Mouse (Mus musculus) heart, postnatal 25 days (tissue): Measurements from ENCODE around the gene Sh2b3. TPM values are rescaled to one million over a fixed set of nuclear protein-coding genes. Genes with fewer than 3 reads are reported as not detected.
A peak's percentile ranks its signal among the peaks of the same experiment; 100 is the strongest.

Source experiments
- DNase-seq: peaks from one replicate; pipeline ENCODE4 v3.0.0; 2022; ENCODE audit warnings: low spot score
- intact Hi-C: fragments of 180-260 bp; cut with DNase I; formaldehyde crosslinking; loops from one replicate; pipeline ENCODE4 v1.15.1; 2025
- microRNA-seq: library from miRNA; unstranded; fragments of <30 nt; microRNA quantifications from one replicate; pipeline ENCODE4 v1.2.0, GENCODE M21; 2022
- total RNA-seq, 2 experiments: library from RNA; stranded (reverse); gene quantifications; 2 replicates each; pipeline ENCODE4 v1.2.3; 2021

Gene Sh2b3
- total RNA-seq, 2 experiments from 2014 or later = 20.3 to 27.3 TPM

- intact Hi-C loops = no loop called here
- DNase-seq = no peak
These were observed 26.9 kb downstream of the Sh2b3 start for GRCm38 (mm10) chr5:121810331-121811151.

GRCm38 (mm10) chr5:121809667-121810224 lies 27.7 kb downstream of the Sh2b3 start:
- intact Hi-C loops = no loop called here
- no peak for DNase-seq

GRCm38 (mm10) chr5:121808202-121808601 lies 29.2 kb downstream of the Sh2b3 start:
- no peak for DNase-seq

GRCm38 (mm10) chr5:121807186-121807585 lies 30.3 kb downstream of the Sh2b3 start:
- intact Hi-C loops = no loop called here
- no peak for DNase-seq

More at GRCm38 (mm10) chr5:121808202-121808601, 29.2 kb downstream of the Sh2b3 start:
- intact Hi-C loops = no loop called here

GRCm38 (mm10) chr5:121798447-121798846 lies 39.0 kb downstream of the Sh2b3 start:
- intact Hi-C loops = loop anchor here (10.0 kb wide), 1 partner anchor 46 kb away; the partner anchor contains the start of gene Pheta1
- no peak for DNase-seq

- no peak for DNase-seq
- intact Hi-C loops = loop anchor here (10.0 kb wide), 1 partner anchor 49 kb away; the partner anchor contains the start of gene Pheta1
These were observed 41.6 kb downstream of the Sh2b3 start for GRCm38 (mm10) chr5:121795800-121796199.

GRCm38 (mm10) chr5:121791026-121791425 lies 46.4 kb downstream of the Sh2b3 start:
- no peak for DNase-seq
- intact Hi-C loops = loop anchor here (10.0 kb wide), 1 partner anchor 54 kb away; the partner anchor contains the start of gene Pheta1

GRCm38 (mm10) chr5:121783862-121784500 lies 53.5 kb downstream of the Sh2b3 start:
- peak; percentile 12 for DNase-seq
- intact Hi-C loops = no loop called here

GRCm38 (mm10) chr5:121782467-121782866 lies 55.0 kb downstream of the Sh2b3 start:
- intact Hi-C loops = no loop called here
- DNase-seq = no peak

GRCm38 (mm10) chr5:121780180-121780579 lies 57.3 kb downstream of the Sh2b3 start:
- no peak for DNase-seq
- intact Hi-C loops = no loop called here

GRCm38 (mm10) chr5:121778485-121779119 lies 58.8 kb downstream of the Sh2b3 start:
- intact Hi-C loops = no loop called here
- DNase-seq = no peak

- no peak for DNase-seq
- intact Hi-C loops = no loop called here
These were observed 65.8 kb downstream of the Sh2b3 start for GRCm38 (mm10) chr5:121771611-121772010.

GRCm38 (mm10) chr5:121769827-121770226 lies 67.6 kb downstream of the Sh2b3 start:
- intact Hi-C loops = no loop called here
- peak; percentile 16 for DNase-seq

GRCm38 (mm10) chr5:121767564-121767963 lies 69.9 kb downstream of the Sh2b3 start:
- intact Hi-C loops = no loop called here
- no peak for DNase-seq

GRCm38 (mm10) chr5:121766038-121766773 lies 71.2 kb downstream of the Sh2b3 start:
- no peak for DNase-seq
- intact Hi-C loops = no loop called here

Small RNAs within 50 kb of the gene (microRNA-seq; reads per million reads assigned to microRNA genes)
- 5.0 reads per million, percentile 13 among the genes with 10 or more reads in this experiment for gene Mir7031

Other genes starting within 250 kb of the Sh2b3 start
- gene Aldh2, start 243.8 kb downstream of the Sh2b3 start, total RNA-seq = 100 to 1,000 TPM; 247 TPM
- 10 to 100 TPM; 54.1 to 60.7 TPM for gene Acad12, start 218.7 kb downstream of the Sh2b3 start, total RNA-seq
- 10 to 100 TPM; 18.6 to 21.7 TPM for gene Acad10, start 177.1 kb downstream of the Sh2b3 start, total RNA-seq
- gene Brap, start 177.1 kb downstream of the Sh2b3 start, total RNA-seq = 10 to 100 TPM; 26.7 to 27.0 TPM
- 100 to 1,000 TPM; 148 to 159 TPM for gene Atxn2, start 126.3 kb downstream of the Sh2b3 start, total RNA-seq
- gene Pheta1, start 11.3 kb upstream of the Sh2b3 start, total RNA-seq = 10 to 100 TPM; 12.2 to 13.2 TPM
- 10 to 100 TPM; 23.7 to 29.0 TPM for gene Cux2, start 212.5 kb upstream of the Sh2b3 start, total RNA-seq